Mouse (Mus musculus) heart, embryonic 11.5 days (tissue): ENCODE data around the gene Gm10282. TPM values are rescaled to one million over a fixed set of nuclear protein-coding genes. Genes with fewer than 3 reads are reported as not detected.

Experiments
- ATAC-seq: fragments of 200-750 bp; cut with Nextera tagmentation; replicated peaks from 2 replicates; pipeline ENCODE4 v1.8.0; 2017; ENCODE audit warnings: moderate library complexity; ENCODE audit not compliant: insufficient number of reproducible peaks, low FRiP score, low TSS enrichment
- H3K27ac ChIP-seq: fragments of 300-500 bp; sonication (generic); 2 replicates; pipeline ENCODE4 v1.5.1; 2014; ENCODE audit warnings: mild to moderate bottlenecking, low read depth, low read length
- H3K27me3 ChIP-seq: fragments of 300-500 bp; sonication (generic); 2 replicates; pipeline ENCODE4 v1.6.1; 2014; ENCODE audit warnings: mild to moderate bottlenecking, low read length, mixed read lengths; ENCODE audit not compliant: control insufficient read depth, insufficient read depth
- H3K36me3 ChIP-seq: fragments of 300-500 bp; sonication (generic); 2 replicates; pipeline ENCODE4 v1.6.1; 2014; ENCODE audit warnings: mild to moderate bottlenecking, low read length, moderate library complexity, mixed read lengths; ENCODE audit not compliant: control insufficient read depth, insufficient read depth
- H3K4me1 ChIP-seq: fragments of 300-500 bp; sonication (generic); 2 replicates; pipeline ENCODE4 v1.6.1; 2014; ENCODE audit warnings: low read length; ENCODE audit not compliant: control insufficient read depth, insufficient read depth
- H3K4me2 ChIP-seq: fragments of 300-500 bp; sonication (generic); 2 replicates; pipeline ENCODE4 v1.6.1; 2014; ENCODE audit warnings: mild to moderate bottlenecking, moderate library complexity
- H3K4me3 ChIP-seq: fragments of 300-500 bp; sonication (generic); 2 replicates; pipeline ENCODE4 v1.5.1; 2014; ENCODE audit warnings: low read depth, low read length
- H3K9ac ChIP-seq: fragments of 300-500 bp; sonication (generic); 2 replicates; pipeline ENCODE4 v1.6.1; 2014; ENCODE audit warnings: mild to moderate bottlenecking, low read depth, low read length, moderate library complexity
- H3K9me3 ChIP-seq: fragments of 300-500 bp; sonication (generic); replicated peaks from 2 replicates; pipeline ENCODE4 v1.6.1; 2016; ENCODE audit warnings: low read length; ENCODE audit not compliant: control insufficient read depth
- WGBS: fragments of 180-500 bp; shearing (Covaris S2); extraction: QIAGEN DNeasy Blood & Tissue Kit; methylation state at CpG from one replicate; pipeline ENCODE4 v1.1.7; 2014; ENCODE audit not compliant: insufficient replicate concordance; 5-methylcytosine and 5-hydroxymethylcytosine counted together
- polyA plus RNA-seq: library from polyadenylated mRNA; unstranded; fragments of >200 nt; fragmentation: Nextera tagmentation; extraction: Ambion mirVana; gene quantifications from 2 replicates; pipeline ENCODE4 v1.2.1, GENCODE M21; 2014

The Gm10282 gene
- polyA plus RNA-seq, 1 experiment from 2014 or later = 22.5 TPM

- no peaks in the 10 kb centered on the region for H3K27me3 ChIP-seq
- H3K36me3 ChIP-seq = no peaks in the 10 kb centered on the region; the same call in 1 of the 2 replicates
- H3K4me1 ChIP-seq = no peaks in the 10 kb centered on the region
- H3K4me3 ChIP-seq = no peak overlapping the region
- no peak for ATAC-seq
- no peak overlapping the region for H3K4me2 ChIP-seq
- H3K27ac ChIP-seq = peak overlapping the region; percentile 10; the same call in 1 of the 2 replicates
- H3K9ac ChIP-seq = no peak overlapping the region
- WGBS = 80% methylated on average over 4 of the region's 4 CpGs
- H3K9me3 ChIP-seq = no peaks in the 10 kb centered on the region
These were observed 26.6 kb upstream of the Gm10282 start for GRCm38 (mm10) chr8:72331631-72332030.

- H3K9ac ChIP-seq = no peak overlapping the region
- no peak for ATAC-seq
- no peaks in the 10 kb centered on the region for H3K4me1 ChIP-seq
- no peaks in the 10 kb centered on the region; the same call in 1 of the 2 replicates for H3K36me3 ChIP-seq
- H3K4me3 ChIP-seq = no peak overlapping the region
- WGBS = 80% methylated on average over 6 of the region's 6 CpGs
- H3K4me2 ChIP-seq = no peak overlapping the region
- no peak overlapping the region; the same call in 1 of the 2 replicates for H3K27ac ChIP-seq
- no peaks in the 10 kb centered on the region for H3K9me3 ChIP-seq
- no peaks in the 10 kb centered on the region for H3K27me3 ChIP-seq
These were observed 25.9 kb upstream of the Gm10282 start for GRCm38 (mm10) chr8:72330806-72331516.

DNA sequence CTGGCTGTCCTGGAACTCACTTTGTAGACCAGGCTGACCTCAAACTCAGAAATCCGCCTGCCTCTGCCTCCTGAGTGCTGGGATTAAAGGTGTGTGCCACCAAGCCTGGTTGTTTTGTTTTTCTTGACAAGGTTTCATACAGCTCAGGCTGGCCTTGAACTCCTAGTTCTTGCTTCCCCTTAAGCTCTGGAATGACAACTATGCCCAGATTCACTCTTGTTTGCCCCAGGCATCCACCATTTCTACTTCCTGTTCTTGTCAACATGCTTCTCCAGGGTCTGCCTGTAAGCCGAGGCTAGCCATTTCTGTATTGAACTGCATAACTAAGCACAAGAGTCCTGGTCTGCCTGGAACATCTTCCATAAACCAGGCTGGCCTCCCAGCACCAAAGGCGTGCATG, 24.1 kb upstream of the Gm10282 start:
- H3K9ac ChIP-seq = no peak overlapping the region
- ATAC-seq = no peak
- WGBS = 80% methylated on average over 3 of the region's 3 CpGs
- H3K4me2 ChIP-seq = no peak overlapping the region
- H3K27me3 ChIP-seq = no peaks in the 10 kb centered on the region
- H3K36me3 ChIP-seq = no peaks in the 10 kb centered on the region
- no peak overlapping the region for H3K27ac ChIP-seq
- no peak overlapping the region for H3K4me3 ChIP-seq
- H3K4me1 ChIP-seq = no peaks in the 10 kb centered on the region
- no peaks in the 10 kb centered on the region for H3K9me3 ChIP-seq

- no peak overlapping the region for H3K4me3 ChIP-seq
- 72% methylated on average over 2 of the region's 2 CpGs for WGBS
- H3K36me3 ChIP-seq = no peaks in the 10 kb centered on the region
- no peaks in the 10 kb centered on the region for H3K9me3 ChIP-seq
- H3K27ac ChIP-seq = no peak overlapping the region
- peaks cover 18% of the 10 kb centered on the region; the same call in 1 of the 2 replicates for H3K4me1 ChIP-seq
- no peak overlapping the region for H3K9ac ChIP-seq
- no peak for ATAC-seq
- peaks cover 16% of the 10 kb centered on the region for H3K27me3 ChIP-seq
- H3K4me2 ChIP-seq = no peak overlapping the region
These were observed 19.6 kb upstream of the Gm10282 start for GRCm38 (mm10) chr8:72324708-72325107.

DNA sequence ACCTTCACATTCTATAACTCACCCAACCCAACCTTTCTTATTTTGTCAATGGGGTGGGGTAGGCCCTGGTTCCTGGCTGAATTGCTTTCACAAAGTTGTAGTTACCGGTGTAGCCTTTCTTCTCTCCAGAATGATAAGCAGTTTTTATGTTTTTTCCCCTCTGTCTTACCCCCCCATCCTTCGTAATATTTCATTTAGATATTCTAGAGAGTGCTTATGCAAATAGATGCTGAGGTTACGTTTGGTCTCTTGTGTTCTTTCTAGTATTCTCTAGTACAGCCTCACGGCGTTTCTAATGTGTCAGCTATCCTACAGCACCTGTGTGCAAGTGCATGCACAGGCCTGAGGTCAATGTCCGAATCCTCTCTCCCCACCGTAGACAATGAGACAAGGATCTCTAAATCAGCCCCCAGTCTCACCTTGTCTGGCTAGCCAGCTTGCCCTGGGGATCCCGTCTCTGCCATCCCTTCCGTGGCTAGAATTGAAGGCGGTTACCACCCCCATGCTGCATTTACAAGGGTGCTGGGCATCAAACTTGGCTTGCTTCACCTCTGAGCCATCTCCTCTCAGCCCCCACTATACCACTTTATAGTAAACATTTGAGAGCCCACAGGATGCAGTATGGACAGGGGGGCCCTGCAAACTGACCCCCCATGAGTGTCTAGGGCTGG, 19.1 kb upstream of the Gm10282 start:
- Histone ChIP-seq H3K27me3 (peaks cover 19% of the 10 kb centered on the region), H3K27ac (no peak overlapping the region), H3K36me3 (no peaks in the 10 kb centered on the region), H3K4me2 (no peak overlapping the region), H3K4me1 (peaks cover 19% of the 10 kb centered on the region; the same call in 1 of the 2 replicates), H3K4me3 (no peak overlapping the region), H3K9me3 (no peaks in the 10 kb centered on the region), H3K9ac (no peak overlapping the region)
- 76% methylated on average over 10 of the region's 10 CpGs for WGBS
- no peak for ATAC-seq

DNA sequence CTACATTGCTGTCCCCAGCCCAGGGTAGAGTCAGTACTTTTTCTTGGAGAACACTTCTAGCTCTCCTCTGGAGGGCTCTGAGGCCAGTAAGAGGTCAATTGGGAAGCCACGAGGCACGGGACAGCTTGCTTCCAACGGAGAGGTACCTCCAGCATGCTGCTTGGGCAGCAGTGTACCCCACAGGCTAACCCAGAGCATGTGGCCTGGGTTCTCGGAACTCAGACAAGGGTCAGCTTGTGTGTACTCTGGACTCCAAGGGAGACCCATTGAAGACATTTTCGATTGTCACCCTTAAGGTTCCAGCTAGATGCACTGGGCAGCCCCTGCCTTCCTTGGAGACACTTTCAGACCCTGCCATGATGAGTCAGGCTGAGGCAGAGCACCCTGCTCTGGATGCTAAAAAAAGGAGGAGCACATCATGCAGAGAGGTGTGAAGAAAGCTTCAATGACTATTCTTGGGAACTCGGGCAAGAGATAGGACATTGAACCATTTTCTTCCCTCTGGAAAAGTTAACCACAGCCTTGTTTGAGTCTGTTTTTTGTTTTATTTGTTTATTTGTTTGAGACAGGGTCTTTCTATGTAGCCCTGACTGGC, 18.2 kb upstream of the Gm10282 start:
- Histone ChIP-seq H3K9ac (no peak overlapping the region), H3K4me1 (peaks cover 19% of the 10 kb centered on the region; the same call in 1 of the 2 replicates), H3K4me3 (0 out of 2 replicates have a peak overlapping the region, but pooled peaks have one; percentile 8), H3K27me3 (peaks cover 19% of the 10 kb centered on the region), H3K9me3 (no peaks in the 10 kb centered on the region), H3K4me2 (no peak overlapping the region; the same call in 1 of the 2 replicates), H3K36me3 (no peaks in the 10 kb centered on the region), H3K27ac (0 out of 2 replicates have a peak overlapping the region, but pooled peaks have one; percentile 46)
- ATAC-seq = no peak
- 51% methylated on average over 6 of the region's 6 CpGs for WGBS

GRCm38 (mm10) chr8:72322471-72322889, 17.4 kb upstream of the Gm10282 start:
- WGBS = 76% methylated on average over 7 of the region's 7 CpGs
- H3K4me2 ChIP-seq = peak overlapping the region; percentile 97
- peaks cover 19% of the 10 kb centered on the region for H3K27me3 ChIP-seq
- peaks cover 22% of the 10 kb centered on the region; the same call in 1 of the 2 replicates for H3K4me1 ChIP-seq
- ATAC-seq = no peak
- H3K9ac ChIP-seq = peak overlapping the region; percentile 34; the same call in 1 of the 2 replicates
- H3K27ac ChIP-seq = no peak overlapping the region
- no peaks in the 10 kb centered on the region for H3K9me3 ChIP-seq
- H3K36me3 ChIP-seq = no peaks in the 10 kb centered on the region
- peak overlapping the region; percentile 76 for H3K4me3 ChIP-seq

DNA sequence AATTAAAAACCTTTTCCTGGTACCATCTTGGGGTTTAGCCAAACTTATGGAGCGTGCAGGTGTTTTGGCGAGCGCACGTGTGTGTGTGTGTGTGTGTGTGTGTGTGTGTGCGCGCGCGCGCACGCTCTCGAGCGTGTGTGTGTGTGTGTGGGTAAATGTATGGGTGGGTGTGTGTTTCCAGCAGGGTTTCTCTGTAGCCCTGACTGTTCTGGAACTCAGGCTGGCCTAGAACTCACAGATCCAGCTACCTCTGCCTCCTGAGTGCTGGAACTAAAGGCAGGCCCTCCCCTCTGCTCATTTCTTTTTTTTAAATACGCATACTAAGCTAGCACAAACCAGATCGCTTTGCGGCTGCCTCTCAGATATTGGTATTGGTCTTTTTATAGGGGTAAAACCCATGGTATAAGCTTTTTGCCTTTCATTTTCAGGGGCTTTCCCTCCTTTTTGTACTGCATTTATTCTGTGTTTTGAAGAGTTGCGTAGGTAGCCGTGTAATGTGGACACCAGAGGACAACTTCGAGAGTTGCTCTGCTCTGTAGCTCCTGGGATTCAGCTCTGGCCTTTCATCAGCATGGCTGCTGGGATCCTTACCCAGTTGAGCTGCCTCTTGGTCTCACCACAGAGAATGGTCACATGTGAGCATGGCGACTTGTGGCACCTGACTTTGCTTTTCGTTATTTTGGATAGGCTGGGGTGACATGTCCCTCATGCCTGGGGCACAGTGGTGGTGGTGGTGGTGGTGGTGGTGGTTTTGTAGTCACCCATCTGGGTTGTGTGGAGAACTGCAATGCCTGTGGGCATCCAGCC, 16.8 kb upstream of the Gm10282 start:
- no peak for ATAC-seq
- H3K9me3 ChIP-seq = no peaks in the 10 kb centered on the region
- peak overlapping the region; percentile 97 for H3K4me2 ChIP-seq
- no peaks in the 10 kb centered on the region for H3K36me3 ChIP-seq
- H3K27ac ChIP-seq = no peak overlapping the region
- H3K4me1 ChIP-seq = peaks cover 22% of the 10 kb centered on the region; the same call in 1 of the 2 replicates
- H3K27me3 ChIP-seq = peaks cover 19% of the 10 kb centered on the region
- 90% methylated on average over 20 of the region's 20 CpGs for WGBS
- H3K4me3 ChIP-seq = peak overlapping the region; percentile 76
- peak overlapping the region; percentile 34; the same call in 1 of the 2 replicates for H3K9ac ChIP-seq
